In the genomic region with DNA sequence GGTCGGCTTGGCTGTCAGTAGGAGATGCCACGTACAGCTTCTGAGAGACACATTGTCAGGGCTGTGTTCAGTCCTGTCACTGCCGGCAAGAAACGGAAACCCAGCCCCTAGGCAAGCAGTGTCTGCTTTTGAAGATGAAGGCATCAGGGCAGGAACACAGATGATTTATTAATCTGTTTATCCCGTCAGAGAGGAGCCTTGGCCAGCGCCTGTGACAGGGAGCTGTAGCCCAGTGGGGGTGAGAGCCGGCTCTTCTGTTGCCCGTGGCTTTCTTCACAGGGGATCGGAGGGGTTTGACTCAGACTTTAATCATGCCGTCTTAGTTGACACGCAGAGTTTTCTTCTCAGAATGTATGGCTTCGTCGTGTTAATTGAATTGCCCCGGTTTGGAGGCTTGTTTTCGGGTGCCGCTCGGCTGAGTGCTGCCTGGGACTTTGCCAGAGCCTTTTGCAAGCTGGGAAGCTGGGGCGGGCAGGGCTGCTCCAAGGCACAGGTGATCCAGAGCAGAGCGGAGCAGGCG, we compare ENCODE assay signal across 12 mouse cellular contexts. TPM values are rescaled to one million over a fixed set of nuclear protein-coding genes. Genes with fewer than 3 reads are reported as not detected.
A peak's percentile ranks its signal among the peaks of the same experiment; 100 is the strongest.
DNase-seq lines count a peak whose midpoint lies in the region; ATAC-seq and TF ChIP-seq lines count a peak whose summit lies in the region.
"Had no signal": no experiment of that assay in that cellular context is flagged by ENCODE, and none has a peak within 500 bp of the region (broad histone marks: within the 10 kb centered on the region; RNA-seq: fewer than 3 reads in every experiment).

No protein-coding gene starts in this region.

- H3K9ac ChIP-seq in forebrain, postnatal 0 days: no peak overlapping the region
- H3K9ac ChIP-seq in neural tube, embryonic 12.5 days: no peak overlapping the region
- H3K9ac ChIP-seq: limb, embryonic 12.5 days; lung, embryonic 15.5 days had no signal

- H3K36me3 ChIP-seq in forebrain, postnatal 0 days (ENCODE audit: insufficient read depth): peaks cover 18% of the 10 kb centered on the region
- peaks cover 33% of the 10 kb centered on the region for H3K36me3 ChIP-seq in forebrain, embryonic 10.5 days (replicated peaks)
- H3K36me3 ChIP-seq in neural tube, embryonic 12.5 days: peaks cover 21% of the 10 kb centered on the region

- 41% methylated on average over 20 of the region's 20 CpGs for WGBS in forebrain, postnatal 0 days
- WGBS in forebrain, embryonic 10.5 days: 66% methylated on average over 20 of the region's 20 CpGs
- WGBS in neural tube, embryonic 12.5 days: 48% methylated on average over 20 of the region's 20 CpGs

- no peaks in the 10 kb centered on the region for H3K9me3 ChIP-seq in forebrain, postnatal 0 days (ENCODE audit: low read length)
- peaks cover 5% of the 10 kb centered on the region for H3K9me3 ChIP-seq in forebrain, embryonic 10.5 days
- no peaks in the 10 kb centered on the region for H3K9me3 ChIP-seq in neural tube, embryonic 12.5 days
- H3K9me3 ChIP-seq: lung, embryonic 15.5 days had no signal

- no peaks in the 10 kb centered on the region for H3K27me3 ChIP-seq in forebrain, postnatal 0 days (ENCODE audit: insufficient read depth, low read length)
- no peaks in the 10 kb centered on the region for H3K27me3 ChIP-seq in forebrain, embryonic 10.5 days (ENCODE audit: poor library complexity, severe bottlenecking)
- H3K27me3 ChIP-seq in neural tube, embryonic 12.5 days (replicated peaks): no peaks in the 10 kb centered on the region
- H3K27me3 ChIP-seq: lung, embryonic 15.5 days had no signal

- H3K4me1 ChIP-seq in forebrain, postnatal 0 days (ENCODE audit: insufficient read depth): no peaks in the 10 kb centered on the region
- H3K4me1 ChIP-seq in forebrain, embryonic 10.5 days: peaks cover 10% of the 10 kb centered on the region; the same call in 1 of the 2 replicates
- H3K4me1 ChIP-seq in neural tube, embryonic 12.5 days: 0 out of 2 replicates have a peak, but pooled peaks cover 10% of the 10 kb centered on the region
- H3K4me1 ChIP-seq: limb, embryonic 12.5 days; lung, embryonic 15.5 days had no signal

- peak; percentile 10 for DNase-seq in forebrain, postnatal 0 days
- no peak for DNase-seq in forebrain, embryonic 10.5 days (ENCODE audit: extremely low spot score, low spot score)
- no peak for DNase-seq in neural tube, embryonic 10.5 days (ENCODE audit: extremely low spot score, low spot score)
- DNase-seq in cerebellum, postnatal 25 days: peak; percentile 68 to 72
- DNase-seq in thymus, postnatal 36 days: no peak
- no peak for DNase-seq in embryo, embryonic 10.5 days (ENCODE audit: low spot score)
- DNase-seq in ovary, postnatal 14 days (ENCODE audit: low spot score): no peak
- DNase-seq: gastrocnemius, postnatal 14 days had no signal

- ATAC-seq in forebrain, postnatal 0 days: no peak
- no peak for ATAC-seq in neural tube, embryonic 12.5 days (ENCODE audit: low FRiP score, low read depth)

- H3K27ac ChIP-seq in forebrain, postnatal 0 days (ENCODE audit: low read depth, low read length): no peak overlapping the region
- H3K27ac ChIP-seq in forebrain, embryonic 10.5 days: no peak overlapping the region
- no peak overlapping the region for H3K27ac ChIP-seq in neural tube, embryonic 12.5 days
- H3K27ac ChIP-seq: limb, embryonic 12.5 days; lung, embryonic 15.5 days had no signal

- no peak overlapping the region for H3K4me2 ChIP-seq in forebrain, postnatal 0 days (ENCODE audit: low read depth)
- peak overlapping the region; percentile 20; the same call in 1 of the 2 replicates for H3K4me2 ChIP-seq in neural tube, embryonic 12.5 days (replicated peaks)
- H3K4me2 ChIP-seq: limb, embryonic 12.5 days; lung, embryonic 15.5 days had no signal

- TF ChIP-seq CTCF in forebrain, postnatal 0 days (IDR thresholded peaks at IDR 0.05; ENCODE audit: low read depth): no peak

- no peak overlapping the region for H3K4me3 ChIP-seq in forebrain, postnatal 0 days (ENCODE audit: low read depth, low read length)
- H3K4me3 ChIP-seq in forebrain, embryonic 10.5 days: no peak overlapping the region
- H3K4me3 ChIP-seq in neural tube, embryonic 12.5 days: no peak overlapping the region
- H3K4me3 ChIP-seq: limb, embryonic 12.5 days; lung, embryonic 15.5 days had no signal

RNA-seq across cellular contexts. Expression of a gene that starts 16.7 kb away (rescaled TPM):
- total RNA-seq in forebrain, postnatal 0 days (2014; rRNA removed): 31.5 and 38.6 TPM in 2 replicates
- 20.9 and 24.2 TPM in 2 replicates for polyA plus RNA-seq in forebrain, postnatal 0 days (2015; fragmentation: Nextera tagmentation; extraction: Ambion mirVana)
- polyA plus RNA-seq in forebrain, embryonic 10.5 days (2016; fragmentation: Nextera tagmentation; extraction: Ambion mirVana): 10.1 and 11.2 TPM in 2 replicates
- 19.9 and 21.6 TPM in 2 replicates for polyA plus RNA-seq in neural tube, embryonic 12.5 days (2016; fragmentation: Nextera tagmentation; extraction: Ambion mirVana)

RNA-seq across cellular contexts. Expression of a gene that starts 17.9 kb away (rescaled TPM):
- total RNA-seq in forebrain, postnatal 0 days (2014; rRNA removed): 5.5 and 6.5 TPM in 2 replicates
- 2.6 and 3.5 TPM in 2 replicates for polyA plus RNA-seq in forebrain, postnatal 0 days (2015; fragmentation: Nextera tagmentation; extraction: Ambion mirVana)
- 6.5 TPM in 2 replicates for polyA plus RNA-seq in forebrain, embryonic 10.5 days (2016; fragmentation: Nextera tagmentation; extraction: Ambion mirVana)
- polyA plus RNA-seq in neural tube, embryonic 12.5 days (2016; fragmentation: Nextera tagmentation; extraction: Ambion mirVana): 6.6 and 7.2 TPM in 2 replicates
- total RNA-seq: monocyte, adult 5-6 weeks had no signal

Comparison
In these comparisons a context has a peak if more than half of its experiments do, and no peak if none do; other contexts are left out.
1. DNase-seq: peak in forebrain, postnatal 0 days (single experiment) and cerebellum, postnatal 25 days (2 of 2); none in forebrain, embryonic 10.5 days (single experiment), neural tube, embryonic 10.5 days (single experiment), thymus, postnatal 36 days (0 of 2), embryo, embryonic 10.5 days (single experiment) and ovary, postnatal 14 days (single experiment).